Mouse (Mus musculus): ENCODE measurements around the gene Ctu1.
"Not testable (repeated sequence)": the region's sequence is repeated elsewhere in the genome, so short reads cannot be mapped to it uniquely, and the experiment has no call there.

The Ctu1 gene

DNA sequence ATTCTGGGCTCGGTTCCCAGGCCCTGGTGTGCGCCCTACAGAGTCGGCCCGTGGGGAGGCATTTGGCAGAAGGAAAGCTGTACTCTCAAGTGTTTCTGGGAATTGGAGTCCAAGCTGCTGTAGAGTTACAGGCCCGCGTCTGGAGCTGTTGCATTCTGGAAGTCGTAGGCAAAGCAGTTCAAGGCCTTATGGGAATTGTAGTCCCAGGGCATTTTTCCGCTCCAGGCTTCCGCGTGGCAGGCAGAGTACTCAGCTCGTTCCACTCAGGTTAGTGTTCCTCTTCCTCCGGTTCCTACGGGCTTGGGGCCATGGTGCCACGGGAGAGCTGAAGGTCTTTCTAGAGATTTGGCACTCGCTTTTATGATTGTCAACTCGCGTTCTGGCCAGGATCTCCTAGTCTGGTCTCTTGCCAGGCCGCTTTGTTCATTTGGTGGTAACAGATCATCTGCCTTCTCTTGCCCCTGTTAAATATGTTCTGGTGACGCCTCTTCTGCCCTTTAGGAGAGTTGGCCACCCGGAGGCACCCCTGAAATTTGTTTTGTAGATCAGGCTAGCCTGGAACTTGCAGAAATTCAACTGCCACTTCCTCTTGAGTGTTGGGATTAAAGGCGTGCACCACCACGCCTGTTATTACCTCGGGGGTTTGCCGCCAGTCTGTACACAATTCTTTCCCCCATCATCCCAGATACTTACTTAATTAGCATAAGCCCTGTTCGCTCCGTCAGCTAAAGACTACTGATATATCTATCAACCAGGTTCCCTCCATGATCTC is at the start of gene Ctu1:
Ctu1 (plus strand) TSS at position 208 of the 772 bp plus-strand sequence.
- peak; percentile 72 to 73 for DNase-seq

DNA sequence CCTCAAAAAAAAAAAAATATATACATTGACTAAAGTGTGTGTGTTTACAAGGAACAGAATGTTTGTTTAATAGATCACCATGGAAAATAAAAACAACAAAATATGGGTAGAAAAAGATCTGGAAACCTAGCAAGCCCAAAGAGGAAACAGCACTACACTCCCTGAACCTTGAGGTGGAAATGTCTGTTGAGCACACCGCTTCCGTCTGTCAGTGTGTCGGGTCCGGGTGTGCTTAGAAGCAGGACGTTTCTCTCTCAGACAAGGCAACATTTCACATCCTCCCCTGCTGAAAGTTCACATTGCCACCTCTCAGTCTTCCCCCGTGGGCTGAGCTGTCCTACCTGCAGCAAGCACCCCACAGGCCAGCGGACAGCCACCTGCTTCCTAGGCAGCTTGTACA is 48.9 kb upstream of the Ctu1 start:
- no peak for DNase-seq

DNA sequence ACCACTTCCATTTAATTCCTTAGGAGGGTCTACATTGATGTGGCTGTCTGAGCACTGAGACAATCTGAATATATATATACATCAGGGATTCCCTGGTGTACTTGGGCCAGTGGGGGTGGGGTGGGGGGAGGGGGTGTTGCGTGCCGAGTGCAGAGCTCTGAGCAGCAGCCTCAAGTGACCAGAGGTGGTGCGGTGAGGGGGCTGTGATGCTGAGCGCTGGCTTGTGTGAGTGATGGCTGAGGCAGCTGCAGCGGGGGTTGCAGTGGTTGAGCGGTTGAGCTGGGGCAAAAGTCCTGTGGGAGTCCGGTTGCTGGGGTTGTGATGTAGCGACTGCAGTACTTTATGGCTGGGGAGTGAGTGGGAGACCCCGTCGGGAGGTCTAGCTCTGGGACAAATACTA is 48.0 kb upstream of the Ctu1 start:
- no peak for DNase-seq

DNA sequence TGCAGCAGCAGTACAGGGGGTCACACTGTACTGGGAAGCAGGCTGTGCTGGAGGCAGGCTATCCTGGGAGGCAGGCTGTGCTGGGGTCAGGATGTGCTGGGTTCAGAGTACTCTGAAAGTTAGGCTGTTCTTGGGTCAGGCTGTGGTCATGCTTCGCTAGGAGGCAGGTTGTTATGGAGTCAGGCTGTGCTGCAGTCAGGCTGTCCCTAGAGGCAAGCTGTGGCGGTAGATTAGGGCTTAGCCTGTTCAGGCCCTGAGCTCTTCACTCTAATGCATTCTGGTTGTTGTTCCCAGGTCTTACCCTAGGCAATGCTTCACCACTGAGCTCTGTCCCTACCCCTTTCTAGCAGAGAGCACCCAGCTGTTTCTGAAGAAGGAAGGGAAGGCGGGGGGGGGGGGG is 46.8 kb upstream of the Ctu1 start:
- DNase-seq = no peak

DNA sequence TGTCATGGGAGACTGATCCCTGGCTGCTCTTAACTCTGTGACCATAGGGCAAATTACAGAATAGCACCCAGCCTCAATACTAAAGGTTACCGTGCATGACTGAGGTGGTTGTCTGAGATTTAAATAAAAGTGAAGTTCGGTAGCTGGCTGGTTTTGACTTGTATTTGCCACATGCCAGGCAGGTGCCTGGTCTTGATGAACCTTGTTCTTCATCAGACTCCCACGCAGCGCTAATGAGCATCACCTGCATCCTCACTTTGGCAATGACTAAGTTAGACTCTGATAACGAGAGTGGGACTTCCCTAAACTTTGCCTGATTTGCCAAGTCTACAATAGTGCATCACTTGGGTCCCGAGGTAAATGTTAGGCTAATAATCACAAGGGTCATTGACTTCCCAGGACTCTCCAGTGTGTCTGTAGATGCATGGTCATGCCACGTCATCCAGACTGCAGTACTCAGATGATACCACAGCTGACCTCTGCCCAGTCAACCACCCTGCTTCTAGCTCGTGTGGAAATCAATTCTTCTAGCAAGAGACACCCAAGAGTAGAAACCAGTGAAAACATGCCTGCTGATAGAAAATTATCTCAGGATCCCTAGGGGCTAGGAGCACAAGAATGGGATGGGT is 45.9 kb upstream of the Ctu1 start:
- no peak for DNase-seq

DNA sequence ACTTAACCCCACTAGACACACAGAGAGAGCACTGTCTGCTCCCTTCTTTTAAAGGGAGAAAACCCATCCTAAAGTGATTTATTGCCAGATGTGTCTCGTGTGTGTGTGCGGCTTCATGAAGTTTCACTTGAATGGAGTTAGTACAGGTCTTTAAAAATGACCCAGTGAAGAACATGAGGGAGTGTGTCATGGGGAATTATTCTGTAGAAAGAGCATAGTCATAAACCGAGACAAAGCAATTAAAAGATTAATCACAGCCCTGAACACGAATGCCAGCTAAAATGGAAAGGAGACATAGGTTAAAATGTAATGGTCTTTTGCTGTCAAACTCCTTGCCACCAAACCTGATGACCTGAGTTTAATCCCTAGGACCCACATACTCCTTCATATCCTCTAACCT is 37.9 kb upstream of the Ctu1 start:
- DNase-seq = no peak

DNA sequence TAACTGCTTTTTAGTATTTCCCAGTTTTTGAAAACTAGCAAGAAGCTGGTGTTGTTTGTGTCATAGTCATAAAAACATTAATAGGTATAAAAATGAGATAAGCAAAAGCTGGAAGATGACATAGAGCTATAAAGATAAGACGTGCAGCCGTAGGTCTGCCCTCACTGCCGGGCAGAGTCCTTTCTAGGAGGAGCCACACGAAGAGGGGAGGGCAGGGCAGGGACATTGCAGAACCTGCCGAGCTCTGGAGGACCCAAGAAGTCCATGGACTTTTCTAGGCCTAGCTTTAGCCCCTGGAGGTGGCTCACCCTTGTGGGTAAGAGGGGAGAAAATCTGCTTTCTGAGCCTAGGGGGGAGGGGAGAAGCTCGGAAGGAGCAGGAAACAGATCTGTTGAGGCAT is 37.3 kb upstream of the Ctu1 start, which contains the start of gene Ceacam18:
Ceacam18 (plus strand) TSS at position 208 of the 400 bp plus-strand sequence.
- no peak for DNase-seq

DNA sequence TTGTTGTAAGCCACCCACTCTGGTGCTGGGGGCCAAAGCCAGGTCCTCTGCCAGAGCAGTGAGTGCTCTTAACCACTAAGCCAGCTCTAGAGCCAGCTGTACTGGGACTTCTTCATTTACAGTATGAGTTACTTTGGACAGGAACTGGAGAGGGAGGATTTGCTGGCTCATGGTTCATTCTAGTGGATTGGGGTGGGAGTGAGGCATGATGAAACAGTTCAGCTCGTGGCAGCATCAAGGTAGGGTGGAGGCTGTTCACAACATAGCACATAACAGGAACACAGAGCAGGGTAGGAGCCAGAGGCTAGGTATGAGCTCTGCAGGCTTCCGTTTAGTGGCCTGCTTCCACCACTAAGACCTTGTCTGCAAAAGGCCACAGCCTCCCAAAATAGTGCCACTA is 35.6 kb upstream of the Ctu1 start:
- DNase-seq = no peak

DNA sequence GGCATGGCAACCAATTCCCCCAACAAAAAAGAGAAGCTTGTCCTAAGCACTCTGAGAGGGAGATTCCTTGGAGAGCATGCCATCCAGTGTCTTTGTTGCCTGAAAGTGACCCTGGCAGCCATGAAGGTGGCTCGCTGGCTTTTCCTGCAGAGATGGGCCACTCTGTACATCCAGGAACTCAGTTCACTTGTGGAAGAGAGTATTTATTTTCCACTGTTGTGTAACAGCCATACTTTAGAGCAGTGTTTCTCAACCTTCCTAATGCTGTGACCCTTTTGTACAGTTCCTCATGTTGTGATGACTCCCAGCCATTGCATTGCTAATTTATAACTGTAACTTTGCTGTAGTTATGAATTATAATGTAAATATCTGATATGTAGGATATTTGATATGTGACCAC is 34.7 kb upstream of the Ctu1 start:
- DNase-seq = no peak

DNA sequence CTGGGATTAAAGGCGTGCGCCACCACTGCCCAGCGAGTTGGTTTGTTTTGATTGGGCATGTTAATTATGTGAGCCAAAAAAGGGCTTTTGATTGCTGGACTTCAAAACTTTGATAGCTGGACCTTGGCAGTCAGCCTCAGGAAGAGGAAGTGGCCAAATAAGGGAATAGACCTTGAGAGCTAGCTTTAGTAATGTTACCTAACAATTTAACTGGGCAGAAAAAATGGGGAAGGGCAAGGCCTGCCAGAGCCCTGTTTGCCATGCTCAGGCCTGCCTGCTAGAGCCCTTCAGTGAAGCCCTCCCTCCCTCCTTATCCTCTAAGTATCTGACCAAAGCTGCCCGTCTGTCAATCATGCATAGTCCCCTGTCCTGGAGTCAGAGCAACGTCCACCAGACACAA is 29.2 kb upstream of the Ctu1 start:
- no peak for DNase-seq

DNA sequence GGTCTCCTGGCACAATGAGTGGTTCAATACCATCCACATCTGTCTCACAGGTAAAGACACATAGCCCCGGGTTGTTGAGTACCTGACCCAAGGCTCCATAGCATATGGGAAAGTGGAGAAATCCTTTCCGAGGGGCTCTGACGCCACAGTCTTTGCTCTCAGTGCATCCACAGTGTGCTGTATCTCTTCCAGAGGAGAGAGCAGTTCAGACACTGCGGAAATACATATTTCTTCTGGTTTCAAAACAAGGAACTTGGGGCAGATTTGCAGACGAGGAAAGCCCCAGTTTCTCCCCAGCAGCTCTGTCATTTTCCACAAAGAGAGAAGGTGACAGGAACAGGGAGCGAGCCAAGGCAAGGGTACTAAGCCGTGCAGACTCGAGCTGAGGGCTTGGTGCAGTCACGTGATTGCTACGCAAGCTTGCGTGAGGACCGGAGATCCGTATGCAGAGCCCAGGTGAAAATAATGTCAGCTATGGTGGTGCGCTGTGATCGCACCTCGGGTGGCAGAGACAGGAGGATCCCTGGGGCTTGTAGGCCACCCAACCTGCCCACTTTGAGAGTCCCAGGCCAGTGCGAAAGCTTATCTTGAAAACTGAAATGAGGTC is 28.7 kb upstream of the Ctu1 start:
- DNase-seq = no peak

DNA sequence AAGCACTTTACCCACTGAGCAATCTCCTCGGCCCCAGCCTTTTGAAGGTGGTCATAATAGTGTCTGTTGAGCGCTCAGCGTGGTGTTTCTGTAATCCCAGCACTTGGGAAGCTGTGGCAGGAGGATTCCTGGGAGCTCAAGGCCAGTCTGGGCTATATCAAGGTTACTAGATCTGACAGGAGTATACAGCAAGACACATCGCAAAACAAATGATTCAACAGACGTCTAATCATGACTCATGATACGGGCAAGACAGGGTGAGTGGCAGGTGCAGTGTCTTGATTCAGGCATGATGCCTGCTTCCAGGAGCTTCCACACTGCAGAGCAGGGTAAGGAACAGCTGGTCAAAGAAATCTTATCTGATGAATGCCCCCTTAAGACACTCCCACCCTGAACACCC is 19.1 kb upstream of the Ctu1 start:
- no peak for DNase-seq

DNA sequence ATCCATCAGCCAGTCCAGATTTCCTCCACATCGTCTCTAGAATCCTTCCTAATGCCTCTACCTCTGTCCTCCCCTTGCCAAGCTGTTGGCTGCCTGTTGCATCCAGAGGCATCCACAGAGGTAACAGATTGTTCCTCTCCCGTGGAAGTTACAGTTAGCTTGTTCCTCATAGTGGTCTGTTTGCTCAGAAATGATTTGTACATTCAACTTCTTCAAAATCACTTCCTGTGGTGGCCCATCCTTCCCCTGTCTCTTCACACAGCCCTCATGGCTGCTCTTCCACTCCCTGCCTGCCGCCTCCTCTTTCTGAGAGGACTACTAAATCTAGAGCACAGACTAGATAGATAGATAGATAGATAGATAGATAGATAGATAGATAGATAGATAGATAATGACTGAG is 17.3 kb upstream of the Ctu1 start:
- DNase-seq = no peak

DNA sequence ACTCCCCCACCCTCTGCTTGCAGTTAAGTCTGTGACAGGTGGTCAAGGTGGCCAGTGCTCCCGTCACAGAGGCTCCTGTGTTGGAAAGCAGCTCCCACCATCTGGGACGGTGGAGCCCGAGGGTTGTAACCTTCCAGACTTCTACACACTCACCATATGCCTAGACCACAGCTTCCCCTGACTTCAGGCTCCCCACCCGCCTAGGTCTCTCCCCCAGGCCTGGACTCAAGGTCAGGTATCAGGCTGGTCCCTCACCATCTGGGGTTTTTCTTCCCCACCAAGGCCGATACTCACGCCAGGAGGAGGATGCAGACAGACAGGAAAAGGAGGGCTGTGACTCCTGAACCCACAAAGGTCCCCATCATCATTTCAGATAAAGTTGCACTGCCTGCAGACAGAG is 15.6 kb upstream of the Ctu1 start:
- no peak for DNase-seq

DNA sequence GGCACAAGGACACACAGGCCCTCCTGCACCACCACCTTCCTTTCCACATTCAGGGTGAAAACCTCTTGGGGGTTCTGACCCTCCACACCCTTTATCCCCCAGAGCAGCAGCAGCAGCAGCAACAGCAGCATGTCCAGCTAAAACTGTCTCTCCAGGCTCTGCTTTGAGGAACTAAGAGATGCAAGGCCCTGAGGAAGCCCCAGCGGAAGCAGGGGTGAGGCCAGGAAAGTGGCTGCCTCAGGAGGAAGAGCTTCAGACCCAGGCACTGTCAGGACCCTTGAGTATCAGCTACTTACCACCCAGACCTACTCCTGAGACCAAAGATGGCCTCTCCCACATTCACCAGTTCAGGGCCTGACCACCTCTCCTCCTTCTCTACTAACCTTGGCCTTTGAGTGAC is 11.8 kb upstream of the Ctu1 start, which contains the start of gene Siglece:
Siglece (minus strand) TSS at position 160 of the 400 bp plus-strand sequence.
- DNase-seq = no peak

DNA sequence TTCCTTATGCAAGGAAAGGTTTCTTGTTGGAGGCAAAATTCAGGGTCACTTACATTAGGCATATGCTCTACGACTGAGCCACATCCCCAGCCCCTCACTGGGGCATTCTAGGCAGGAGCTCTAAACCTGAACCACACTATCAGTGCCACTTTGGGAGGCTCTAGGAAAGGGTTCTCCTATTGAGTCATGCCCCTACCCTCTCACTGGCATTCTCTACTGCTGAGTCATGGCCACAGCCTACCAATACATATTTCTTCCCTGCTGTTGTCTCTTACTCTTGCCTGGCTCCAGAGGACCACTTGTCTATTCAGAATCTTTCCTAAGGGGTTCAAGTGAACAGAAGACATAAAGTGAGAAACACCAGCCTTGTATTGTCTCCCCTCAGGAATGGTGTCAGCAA is 9.0 kb upstream of the Ctu1 start:
- DNase-seq = no peak

DNA sequence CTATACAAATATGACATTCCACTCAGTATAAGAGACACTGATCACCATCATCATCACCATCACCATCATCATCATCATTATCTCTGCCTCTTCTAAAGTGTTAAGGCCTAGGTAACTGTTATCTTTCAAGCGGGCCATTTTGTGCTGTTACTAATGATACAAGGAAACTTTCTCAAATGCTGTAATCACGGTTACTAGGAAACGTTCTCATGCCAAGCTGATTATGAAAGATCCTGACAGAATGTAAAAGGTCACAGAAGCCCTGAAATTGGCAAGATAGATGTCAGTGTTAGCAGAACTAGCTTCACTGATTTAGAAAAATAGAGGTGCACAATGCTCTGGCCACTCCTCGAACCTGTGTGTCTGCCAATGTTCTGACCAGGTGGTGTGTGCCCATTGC is 4.6 kb upstream of the Ctu1 start:
- not testable (repeated sequence) for DNase-seq

DNA sequence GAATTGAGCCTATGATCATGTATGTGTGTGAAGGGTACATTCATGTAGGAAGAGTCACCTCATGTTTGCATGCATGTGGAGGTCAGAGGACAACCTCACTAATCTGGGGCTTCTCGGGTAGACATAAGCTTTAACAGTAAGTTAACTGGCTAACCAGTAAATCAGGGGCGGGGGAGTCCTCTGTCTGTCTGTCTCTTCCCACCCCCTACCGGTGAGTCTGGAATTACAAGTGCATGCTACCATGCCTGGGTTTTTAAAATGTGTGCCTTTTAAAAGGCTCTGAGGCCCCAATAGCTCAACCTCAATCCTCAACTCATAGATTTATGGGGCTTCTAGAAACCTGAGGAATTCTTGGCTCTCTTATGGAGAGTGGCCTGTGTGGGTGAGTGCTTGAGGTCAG is 3.2 kb upstream of the Ctu1 start:
- peak in 1 of 2 experiments; percentile 30 for DNase-seq

DNA sequence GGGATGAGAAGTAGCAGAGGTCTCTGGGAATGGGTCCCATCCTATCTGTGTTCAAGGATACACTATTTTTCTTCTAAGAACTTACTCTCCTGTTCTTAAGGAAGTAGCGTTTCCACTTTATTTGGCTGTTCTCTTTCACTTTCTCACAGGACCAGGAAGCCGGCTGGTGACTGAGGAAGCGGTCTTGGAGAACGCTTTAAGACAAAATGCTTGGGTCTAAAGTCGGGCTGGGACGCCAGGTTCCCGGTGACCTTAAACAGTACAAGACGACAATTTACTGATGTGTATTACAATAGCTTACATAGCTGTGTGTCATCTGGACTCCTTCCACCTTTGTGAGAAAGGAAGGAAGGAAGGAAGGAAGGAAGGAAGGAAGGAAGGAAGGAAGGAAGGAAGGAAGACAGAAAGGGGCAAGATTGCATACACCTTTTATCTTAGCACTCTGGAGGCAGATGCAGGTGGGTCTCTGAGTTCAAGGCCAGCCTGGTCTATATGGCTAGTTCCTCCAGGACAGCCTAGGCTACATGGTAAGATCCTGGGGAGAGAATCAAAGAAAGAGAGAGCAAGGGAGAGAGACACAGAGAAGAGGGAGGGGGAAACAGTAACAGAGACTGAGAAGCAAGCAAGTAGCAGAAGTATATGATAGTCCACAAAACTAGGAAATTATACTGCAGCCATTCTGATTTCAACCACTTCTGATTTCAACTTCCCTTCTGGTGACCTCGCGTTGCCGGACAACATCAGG is 580 bp upstream of the Ctu1 start:
- DNase-seq = no peak

DNA sequence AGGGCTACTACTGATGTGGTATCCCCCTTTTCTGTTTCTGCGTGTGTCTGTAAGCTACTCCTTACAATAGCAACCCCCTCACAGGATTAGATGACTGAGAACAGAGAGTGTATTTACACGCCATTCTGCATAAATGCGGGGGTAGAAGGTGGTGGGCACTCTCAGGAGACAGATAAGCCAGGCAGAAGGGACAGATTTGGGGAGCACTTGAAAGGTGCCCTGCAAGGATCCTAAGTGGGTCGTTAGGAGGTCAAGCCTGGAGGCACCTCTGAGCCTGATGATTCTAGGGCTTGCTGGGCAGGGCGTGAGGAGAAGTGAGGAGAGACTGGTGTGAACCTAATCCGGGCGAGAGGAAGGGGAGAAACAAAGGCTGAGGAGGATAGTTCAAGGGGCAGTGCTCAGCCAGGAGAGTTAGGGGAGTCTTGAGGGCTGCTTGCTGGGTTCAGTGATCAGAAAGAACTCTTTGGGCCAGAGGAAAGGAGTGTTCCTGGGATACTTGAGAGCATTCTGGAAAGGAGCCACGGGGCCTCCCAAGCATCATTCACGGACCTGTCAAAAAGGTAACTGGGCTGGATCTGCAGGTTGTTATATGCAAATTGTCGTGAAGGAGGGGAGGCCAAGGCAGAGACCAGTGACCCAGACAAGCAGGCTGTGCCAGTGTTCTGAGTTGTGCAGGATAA is 905 bp downstream of the Ctu1 start:
- no peak for DNase-seq

DNA sequence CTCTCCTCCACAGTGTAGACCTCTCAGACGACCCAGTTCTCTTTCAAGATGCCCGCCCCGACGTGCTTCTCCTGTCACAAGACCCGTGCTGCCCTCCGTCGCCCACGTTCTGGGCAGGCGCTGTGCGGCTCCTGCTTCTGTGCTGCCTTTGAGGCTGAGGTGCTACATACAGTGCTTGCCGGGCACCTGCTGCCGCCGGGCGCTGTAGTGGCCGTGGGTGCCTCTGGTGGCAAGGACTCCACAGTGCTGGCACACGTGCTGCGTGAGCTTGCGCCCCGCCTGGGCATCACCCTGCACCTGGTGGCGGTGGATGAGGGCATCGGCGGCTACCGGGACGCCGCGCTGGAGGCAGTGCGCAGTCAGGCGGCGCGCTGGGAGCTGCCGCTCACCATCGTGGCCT is 3.3 kb downstream of the Ctu1 start:
- DNase-seq = no peak

DNA sequence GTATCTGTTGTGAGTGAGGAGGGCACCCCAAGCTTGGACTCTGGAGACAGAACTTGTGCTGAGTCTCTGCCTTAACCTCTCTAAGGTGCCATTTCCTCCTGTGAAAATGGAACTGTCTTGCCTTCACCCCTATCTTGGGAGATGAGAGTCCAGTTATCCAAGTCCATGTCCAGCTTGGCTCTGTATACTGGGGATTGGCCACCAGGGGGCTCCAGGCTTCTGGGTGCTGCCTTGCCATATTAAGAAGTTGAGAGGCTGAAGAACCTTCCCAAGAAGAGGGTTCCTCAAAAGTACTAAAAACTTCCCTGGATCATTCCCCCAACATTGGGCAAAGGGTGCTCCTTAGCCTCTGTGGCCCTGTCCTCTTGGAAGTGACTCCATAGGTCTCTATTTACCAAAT is 6.7 kb downstream of the Ctu1 start:
- DNase-seq = peak in 1 of 2 experiments; percentile 48

DNA sequence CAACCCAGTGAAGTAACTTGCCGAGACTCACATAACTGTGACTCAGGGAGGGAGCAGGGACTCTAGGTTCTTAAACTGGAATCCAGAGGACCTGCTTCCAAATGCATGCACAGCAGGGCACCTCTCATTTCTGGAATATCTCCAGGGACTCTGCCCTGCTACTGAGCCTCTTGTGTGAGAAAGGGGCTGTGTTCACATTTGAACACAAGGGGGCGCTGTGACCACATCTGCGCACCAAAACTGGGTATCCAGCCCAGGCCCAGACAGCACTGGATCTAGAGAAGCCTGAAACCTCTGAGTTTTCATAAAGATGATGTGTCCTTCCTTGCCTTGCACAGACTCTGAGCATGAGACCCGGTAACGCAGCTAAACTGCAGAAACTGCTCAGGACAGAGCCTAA is 9.1 kb downstream of the Ctu1 start:
- peak in 1 of 2 experiments; percentile 54 for DNase-seq
